Mouse (Mus musculus) thymus, adult 2 months (tissue): ENCODE data around the gene Slc6a11.

Source experiments
- CTCF ChIP-seq: fragments of 200-500 bp; IDR thresholded peaks from 2 replicates; pipeline ENCODE4 v1.5.1; 2012; ENCODE audit warnings: mild to moderate bottlenecking, control low read depth, low read length, moderate library complexity, borderline replicate concordance; ENCODE audit not compliant: control insufficient read depth, poor library complexity, insufficient read depth; ENCODE audit errors: extremely low read depth
- POLR2A ChIP-seq: fragments of 200-500 bp; IDR thresholded peaks from 2 replicates; pipeline ENCODE4 v1.6.1; 2012; ENCODE audit warnings: mild to moderate bottlenecking, low read length, control low read depth, moderate library complexity; ENCODE audit not compliant: control insufficient read depth, poor library complexity, insufficient read depth; ENCODE audit errors: extremely low read depth

- TF ChIP-seq CTCF (no peak), POLR2A (no peak)
These were observed 73.5 kb downstream of the Slc6a11 start for GRCm38 (mm10) chr6:114204557-114204956.
